Mouse (Mus musculus) hindbrain, embryonic 13.5 days (tissue): ENCODE measurements around the gene Dcpp2. TPM values are rescaled to one million over a fixed set of nuclear protein-coding genes. Genes with fewer than 3 reads are reported as not detected.
A peak's percentile ranks its signal among the peaks of the same experiment; 100 is the strongest.
"Not testable (repeated sequence)": the region's sequence is repeated elsewhere in the genome, so short reads cannot be mapped to it uniquely, and the experiment has no call there.

Source experiments
- ATAC-seq: fragments of 200-750 bp; cut with Nextera tagmentation; 2 replicates; pipeline ENCODE4 v1.8.0; 2017; ENCODE audit warnings: moderate TSS enrichment; ENCODE audit not compliant: low FRiP score
- H3K27ac ChIP-seq: fragments of 300-500 bp; sonication (generic); 2 replicates; pipeline ENCODE4 v1.5.1; 2015; ENCODE audit warnings: inconsistent platforms, mild to moderate bottlenecking, moderate library complexity
- H3K27me3 ChIP-seq: fragments of 300-500 bp; sonication (generic); 2 replicates; pipeline ENCODE4 v1.6.1; 2015; ENCODE audit warnings: mild to moderate bottlenecking, inconsistent platforms
- H3K36me3 ChIP-seq: fragments of 300-500 bp; sonication (generic); 2 replicates; pipeline ENCODE4 v1.6.1; 2015; ENCODE audit warnings: mild to moderate bottlenecking, inconsistent platforms
- H3K4me1 ChIP-seq: fragments of 300-500 bp; sonication (generic); replicated peaks from 2 replicates; pipeline ENCODE4 v1.6.1; 2015; ENCODE audit warnings: inconsistent platforms
- H3K4me2 ChIP-seq: fragments of 300-500 bp; sonication (generic); 2 replicates; pipeline ENCODE4 v1.6.1; 2015; ENCODE audit warnings: inconsistent platforms, mild to moderate bottlenecking, moderate library complexity
- H3K4me3 ChIP-seq: fragments of 300-500 bp; sonication (generic); 2 replicates; pipeline ENCODE4 v1.5.1; 2015; ENCODE audit warnings: mild to moderate bottlenecking, inconsistent platforms
- H3K9ac ChIP-seq: fragments of 300-500 bp; sonication (generic); 2 replicates; pipeline ENCODE4 v1.6.1; 2015; ENCODE audit warnings: mild to moderate bottlenecking, inconsistent platforms
- H3K9me3 ChIP-seq: fragments of 300-500 bp; sonication (generic); 2 replicates; pipeline ENCODE4 v1.6.1; 2016; ENCODE audit warnings: inconsistent platforms
- WGBS: fragments of 180-500 bp; shearing (Covaris S2); methylation state at CpG from one replicate; pipeline ENCODE4 v1.1.7; 2015; 5-methylcytosine and 5-hydroxymethylcytosine counted together
- polyA plus RNA-seq: library from polyadenylated mRNA; unstranded; fragments of >200 nt; fragmentation: Nextera tagmentation; extraction: Ambion mirVana; gene quantifications from 2 replicates; pipeline ENCODE4 v1.2.1, GENCODE M21; 2015

Gene Dcpp2
- polyA plus RNA-seq, 1 experiment from 2014 or later, result not detected

- WGBS, result 86% methylated on average over 2 of the region's 2 CpGs
These were observed 22.8 kb upstream of the Dcpp2 start for GRCm38 (mm10) chr17:23857913-23858312.

DNA sequence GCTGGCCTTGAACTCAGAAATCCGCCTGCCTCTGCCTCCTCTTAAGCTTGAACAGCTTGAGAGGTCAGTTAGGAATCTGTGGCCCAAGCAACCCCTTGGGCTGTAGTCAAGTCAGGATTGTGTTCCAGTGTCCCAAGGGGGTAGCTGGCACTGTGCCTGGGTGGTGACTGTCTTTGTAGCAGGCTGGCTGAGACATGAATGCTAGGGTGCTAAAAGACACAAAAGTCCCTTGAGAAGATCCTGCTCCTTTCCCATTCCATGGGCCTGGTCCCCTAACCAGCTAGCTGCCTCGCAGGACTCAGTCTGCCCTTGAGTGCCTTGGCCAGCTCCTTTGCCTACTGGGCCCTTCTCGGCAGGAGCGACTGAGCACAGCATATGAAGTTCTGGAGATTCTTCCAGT lies 17.8 kb upstream of the Dcpp2 start:
- Histone ChIP-seq H3K4me1 (no peaks in the 10 kb centered on the region), H3K9me3 (no peaks in the 10 kb centered on the region), H3K27me3 (no peaks in the 10 kb centered on the region), H3K27ac (no peak overlapping the region), H3K4me3 (no peak overlapping the region), H3K36me3 (no peaks in the 10 kb centered on the region), H3K9ac (no peak overlapping the region), H3K4me2 (no peak overlapping the region)
- 84% methylated on average over 4 of the region's 4 CpGs for WGBS
- ATAC-seq, result no peak

More at GRCm38 (mm10) chr17:23857913-23858312, 22.8 kb upstream of the Dcpp2 start:
- Histone ChIP-seq H3K4me3 (no peak overlapping the region), H3K4me1 (no peaks in the 10 kb centered on the region), H3K36me3 (no peaks in the 10 kb centered on the region), H3K9ac (no peak overlapping the region), H3K27me3 (no peaks in the 10 kb centered on the region; the same call in 1 of the 2 replicates), H3K9me3 (no peaks in the 10 kb centered on the region), H3K27ac (no peak overlapping the region), H3K4me2 (no peak overlapping the region)
- no peak for ATAC-seq

DNA sequence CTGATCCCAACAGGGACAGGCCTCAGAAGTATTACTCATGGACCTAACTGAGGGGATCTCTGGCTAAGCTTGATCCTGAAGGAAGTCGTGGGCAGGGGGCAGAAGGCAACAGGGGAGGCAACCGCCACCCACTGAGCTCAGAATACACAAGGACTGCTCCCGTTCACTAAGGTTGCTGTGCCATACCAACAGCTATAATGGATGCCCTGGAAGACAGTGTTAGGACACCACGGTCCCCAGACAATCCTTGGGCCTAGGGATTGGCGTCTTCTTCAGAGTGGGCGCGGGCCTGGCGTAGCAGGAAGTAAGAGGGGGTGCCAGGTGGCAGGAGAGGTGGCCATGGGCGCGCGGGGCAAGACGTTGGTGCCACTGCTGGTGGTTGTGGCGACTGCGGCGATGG lies 12.9 kb upstream of the Dcpp2 start, which contains the start of gene Prss21:
Gene Prss21 (plus strand): TSS at position 301 of the 400 bp plus-strand sequence.
- 89% methylated on average over 15 of the region's 15 CpGs for WGBS
- no peak for ATAC-seq
- no peak within 1 kb of the TSS for H3K9ac ChIP-seq
- no peak within 1 kb of the TSS for H3K4me2 ChIP-seq
- no peaks in the 10 kb centered on the region for H3K27me3 ChIP-seq
- H3K27ac ChIP-seq, result no peak within 1 kb of the TSS
- no peak within 1 kb of the TSS for H3K4me3 ChIP-seq
- no peaks in the 10 kb centered on the region for H3K36me3 ChIP-seq
- H3K4me1 ChIP-seq, result no peaks in the 10 kb centered on the region
- H3K9me3 ChIP-seq, result no peaks in the 10 kb centered on the region

DNA sequence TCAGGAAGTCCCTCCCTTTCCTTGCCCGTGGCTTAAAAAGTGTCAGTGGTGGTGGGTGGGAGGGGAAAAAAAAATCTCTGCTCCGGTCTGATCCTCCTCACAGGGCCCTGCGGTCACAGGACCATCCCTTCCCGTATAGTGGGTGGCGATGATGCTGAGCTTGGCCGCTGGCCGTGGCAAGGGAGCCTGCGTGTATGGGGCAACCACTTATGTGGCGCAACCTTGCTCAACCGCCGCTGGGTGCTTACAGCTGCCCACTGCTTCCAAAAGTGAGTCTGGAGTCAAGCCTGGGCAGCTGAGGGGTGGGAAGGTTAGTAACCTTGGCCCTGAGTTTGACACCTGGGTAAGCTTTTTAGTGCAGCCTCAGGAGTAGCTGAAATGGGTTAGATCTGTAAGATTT lies 12.2 kb upstream of the Dcpp2 start:
- Histone ChIP-seq H3K9me3 (no peaks in the 10 kb centered on the region), H3K4me2 (no peak overlapping the region), H3K27me3 (no peaks in the 10 kb centered on the region), H3K9ac (no peak overlapping the region), H3K4me1 (no peaks in the 10 kb centered on the region), H3K36me3 (no peaks in the 10 kb centered on the region), H3K27ac (no peak overlapping the region), H3K4me3 (no peak overlapping the region)
- no peak for ATAC-seq
- WGBS, result 91% methylated on average over 11 of the region's 11 CpGs

- H3K36me3 ChIP-seq, result no peaks in the 10 kb centered on the region
- no peak overlapping the region for H3K27ac ChIP-seq
- peak; percentile 32; the same call in 1 of the 2 replicates for ATAC-seq
- no peak overlapping the region for H3K4me3 ChIP-seq
- H3K27me3 ChIP-seq, result no peaks in the 10 kb centered on the region
- H3K9me3 ChIP-seq, result no peaks in the 10 kb centered on the region
- 48% methylated on average over 8 of the region's 8 CpGs for WGBS
- no peaks in the 10 kb centered on the region for H3K4me1 ChIP-seq
- no peak overlapping the region for H3K4me2 ChIP-seq
- no peak overlapping the region for H3K9ac ChIP-seq
These were observed 6.5 kb upstream of the Dcpp2 start for GRCm38 (mm10) chr17:23873884-23874856.

DNA sequence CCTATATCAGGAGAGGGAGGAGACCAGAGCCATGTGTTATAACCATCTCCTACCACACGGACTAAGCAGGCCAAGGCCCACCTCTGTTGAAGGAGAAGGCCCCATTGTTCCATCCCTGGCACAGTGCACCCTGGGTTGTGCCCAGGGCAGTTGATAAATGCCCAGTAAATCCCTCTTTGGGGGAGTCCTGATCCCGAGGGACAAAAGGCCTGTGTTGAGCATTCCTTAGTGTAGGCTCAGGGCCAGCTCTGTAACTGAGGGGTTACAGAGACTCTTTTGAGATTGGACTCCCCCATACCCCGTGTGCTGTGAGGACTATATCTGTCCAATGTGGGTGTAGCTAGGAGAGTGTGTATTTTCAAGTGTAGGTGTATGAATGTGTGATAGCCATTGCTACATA lies 3.9 kb upstream of the Dcpp2 start:
- H3K27ac ChIP-seq, result no peak overlapping the region
- peak; percentile 71 for ATAC-seq

DNA sequence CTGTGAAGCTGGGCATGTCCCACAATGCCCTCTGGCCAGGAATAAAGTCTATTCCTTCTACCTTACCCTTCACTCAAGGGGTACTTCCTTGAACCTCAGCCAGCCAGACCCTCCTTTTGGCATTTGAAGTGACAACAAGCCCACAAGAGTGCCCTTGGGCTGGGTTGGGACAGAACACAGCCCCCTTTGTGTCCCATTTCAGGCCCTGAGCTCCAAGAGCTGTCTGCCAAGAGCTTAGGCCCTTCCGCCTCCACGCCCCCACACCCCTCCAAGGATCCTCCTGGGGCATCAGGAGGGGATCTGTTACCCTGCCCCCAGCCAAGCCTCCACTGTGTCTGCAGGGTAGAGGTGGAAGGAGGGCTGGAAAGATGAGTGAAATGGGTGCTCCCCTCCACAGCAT lies 3.5 kb upstream of the Dcpp2 start:
- WGBS, result 77% methylated on average over 2 of the region's 2 CpGs
- Histone ChIP-seq H3K36me3 (no peaks in the 10 kb centered on the region), H3K9me3 (no peaks in the 10 kb centered on the region), H3K4me2 (no peak overlapping the region), H3K27me3 (no peaks in the 10 kb centered on the region), H3K9ac (no peak overlapping the region), H3K27ac (no peak overlapping the region), H3K4me3 (no peak overlapping the region), H3K4me1 (no peaks in the 10 kb centered on the region)
- ATAC-seq, result peak; percentile 24

More for the DNA sequence above, 3.9 kb upstream of the Dcpp2 start:
- H3K36me3 ChIP-seq, result no peaks in the 10 kb centered on the region
- H3K4me1 ChIP-seq, result no peaks in the 10 kb centered on the region
- no peak overlapping the region for H3K4me3 ChIP-seq
- 57% methylated on average over 3 of the region's 3 CpGs for WGBS
- no peak overlapping the region for H3K4me2 ChIP-seq
- no peak overlapping the region for H3K9ac ChIP-seq
- no peaks in the 10 kb centered on the region for H3K27me3 ChIP-seq
- no peaks in the 10 kb centered on the region for H3K9me3 ChIP-seq

DNA sequence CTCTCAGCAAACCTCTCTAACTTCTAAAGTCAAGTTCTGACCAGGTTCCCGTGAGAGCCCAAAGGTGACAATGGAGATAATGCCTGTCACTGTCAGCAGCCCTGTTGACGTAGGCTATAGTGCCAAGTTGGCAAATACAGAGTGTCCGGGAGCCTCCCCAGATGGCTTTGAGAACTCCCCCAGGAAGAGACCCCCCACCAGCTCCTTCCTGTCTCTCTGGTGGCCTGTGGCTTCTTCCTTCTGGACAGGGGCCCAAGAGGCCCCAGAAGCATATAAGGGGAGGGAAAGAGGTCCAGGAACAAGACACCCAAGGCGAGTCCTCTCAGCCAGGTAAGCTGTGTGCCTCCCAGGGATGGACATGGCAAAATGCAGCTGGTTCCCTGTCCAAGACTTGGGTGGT lies 36.5 kb downstream of the Dcpp2 start, which contains the start of gene Dcpp3:
Gene Dcpp3 (plus strand): TSS at position 301 of the 400 bp plus-strand sequence.
- ATAC-seq, H3K9ac ChIP-seq, H3K4me1 ChIP-seq, H3K9me3 ChIP-seq, H3K36me3 ChIP-seq, H3K27ac ChIP-seq, H3K27me3 ChIP-seq, H3K4me3 ChIP-seq, H3K4me2 ChIP-seq: not testable (repeated sequence)
- WGBS, result 84% methylated on average over 4 of the region's 4 CpGs

DNA sequence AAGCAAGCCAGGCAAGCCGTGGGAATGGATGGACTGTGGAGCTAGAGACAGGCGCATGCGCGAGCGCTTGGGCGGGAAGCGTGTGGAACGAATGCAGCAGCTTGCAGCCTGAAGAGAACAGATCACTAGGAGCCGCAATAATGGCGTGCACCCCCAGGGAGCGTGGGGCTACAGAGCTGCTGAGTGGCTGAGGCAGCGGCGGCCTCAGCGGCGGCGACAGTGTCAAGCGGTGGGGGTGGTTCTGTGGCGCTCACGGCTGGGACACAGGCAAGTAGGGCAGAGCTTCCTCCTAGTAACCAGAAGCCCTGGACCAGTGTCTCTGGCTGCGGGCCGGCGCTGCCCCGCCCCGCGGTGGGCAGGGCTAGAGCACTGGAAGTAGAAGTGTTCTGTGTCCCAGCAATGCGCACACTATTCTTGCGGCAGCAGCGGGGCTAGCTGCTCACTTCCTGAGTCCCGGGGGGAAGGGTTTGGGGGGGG lies 43.9 kb downstream of the Dcpp2 start:
- Histone ChIP-seq H3K4me1 (peaks cover 11% of the 10 kb centered on the region), H3K27ac (peak overlapping the region; percentile 93), H3K4me2 (peak overlapping the region; percentile 79), H3K27me3 (no peaks in the 10 kb centered on the region), H3K9ac (peak overlapping the region; percentile 68), H3K4me3 (peak overlapping the region; percentile 57), H3K9me3 (no peaks in the 10 kb centered on the region), H3K36me3 (no peaks in the 10 kb centered on the region)
- peak; percentile 97 for ATAC-seq
- under 1% methylated on average over 29 of the region's 29 CpGs for WGBS

DNA sequence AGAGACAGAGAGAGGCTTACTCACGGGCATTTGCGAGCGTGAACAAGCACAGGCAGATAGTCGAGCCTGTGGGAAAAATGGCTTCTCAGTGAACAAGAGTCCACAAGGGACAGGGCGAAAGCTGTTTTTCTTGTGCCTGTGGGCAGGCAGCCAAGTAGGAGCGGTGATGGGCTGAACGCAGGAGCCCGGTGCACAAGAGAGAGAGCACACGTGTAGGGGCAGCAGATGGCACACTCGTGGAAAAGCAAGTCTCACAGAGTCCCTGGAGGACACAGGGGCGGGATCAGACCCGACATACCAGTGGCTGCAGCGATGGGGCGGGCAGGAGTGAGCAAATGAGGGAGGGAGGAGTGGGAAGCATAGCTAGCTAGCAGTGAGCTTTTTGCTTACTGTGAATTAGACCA lies 44.4 kb downstream of the Dcpp2 start:
- Histone ChIP-seq H3K9ac (peak overlapping the region; percentile 68), H3K4me3 (peak overlapping the region; percentile 57), H3K4me1 (peaks cover 11% of the 10 kb centered on the region), H3K9me3 (no peaks in the 10 kb centered on the region), H3K27me3 (no peaks in the 10 kb centered on the region), H3K36me3 (no peaks in the 10 kb centered on the region), H3K27ac (peak overlapping the region; percentile 93), H3K4me2 (peak overlapping the region; percentile 79)
- under 1% methylated on average over 14 of the region's 14 CpGs for WGBS
- peak; percentile 87 for ATAC-seq

- Histone ChIP-seq H3K27ac (no peak overlapping the region), H3K27me3 (no peaks in the 10 kb centered on the region), H3K9me3 (no peaks in the 10 kb centered on the region), H3K9ac (no peak overlapping the region), H3K4me1 (no peaks in the 10 kb centered on the region), H3K4me2 (no peak overlapping the region), H3K36me3 (no peaks in the 10 kb centered on the region), H3K4me3 (no peak overlapping the region)
- ATAC-seq, result no peak
- 93% methylated on average over 5 of the region's 5 CpGs for WGBS
These were observed 50.5 kb downstream of the Dcpp2 start for GRCm38 (mm10) chr17:23931157-23931556.

DNA sequence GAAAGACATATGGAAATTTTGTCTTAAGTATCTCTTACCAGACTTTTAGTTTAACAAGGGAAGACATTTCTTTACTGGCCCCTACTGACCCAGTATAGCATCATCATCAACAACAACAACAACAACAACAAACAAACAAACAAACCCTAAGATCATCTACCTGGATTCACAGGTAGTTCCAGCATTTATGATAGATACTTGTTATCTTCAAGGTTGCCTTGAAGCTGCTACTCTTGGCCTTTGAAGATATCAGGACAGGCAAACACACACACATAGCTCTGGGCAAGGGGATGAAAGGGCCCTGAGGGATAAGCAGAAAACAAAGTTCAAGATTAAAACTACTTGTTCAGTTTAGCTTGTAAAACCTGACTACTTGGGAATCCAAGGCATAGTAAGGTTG lies 60.7 kb downstream of the Dcpp2 start, which contains the start of gene Sbp:
Gene Sbp (plus strand): TSS at position 301 of the 400 bp plus-strand sequence.
- no peak within 1 kb of the TSS for H3K9ac ChIP-seq
- no peak for ATAC-seq
- no peaks in the 10 kb centered on the region for H3K4me1 ChIP-seq
- H3K4me2 ChIP-seq, result no peak within 1 kb of the TSS
- no peaks in the 10 kb centered on the region for H3K9me3 ChIP-seq
- H3K36me3 ChIP-seq, result no peaks in the 10 kb centered on the region
- H3K27me3 ChIP-seq, result peaks cover 4% of the 10 kb centered on the region; the same call in 1 of the 2 replicates
- no peak within 1 kb of the TSS for H3K4me3 ChIP-seq
- no peak within 1 kb of the TSS for H3K27ac ChIP-seq
